In genomic region chr3:92470111-92470510, GRCm38 (mm10) we compare ENCODE assay signal across 43 mouse cellular contexts. TPM values are rescaled to one million over a fixed set of nuclear protein-coding genes. Genes with fewer than 3 reads are reported as not detected.
"Had no signal": no experiment of that assay in that cellular context is flagged by ENCODE, and none has a peak within 500 bp of the region (broad histone marks: within the 10 kb centered on the region; RNA-seq: fewer than 3 reads in every experiment).

No protein-coding gene starts in this region.

- ATAC-seq: hindbrain, embryonic 16.5 days; hindbrain, postnatal 0 days; inflammation-experienced regulatory T-cells, adult 6 months; intestine, embryonic 15.5 days; intestine, embryonic 16.5 days; intestine, postnatal 0 days had no signal

- H3K27ac ChIP-seq: heart, embryonic 10.5 days; heart, embryonic 13.5 days; heart, embryonic 15.5 days; hindbrain, embryonic 10.5 days; hindbrain, embryonic 12.5 days; hindbrain, embryonic 13.5 days; hindbrain, embryonic 14.5 days; hindbrain, embryonic 15.5 days; hindbrain, postnatal 0 days; intestine, embryonic 15.5 days; kidney, embryonic 15.5 days; kidney, postnatal 0 days; layer of hippocampus, adult 2 months had no signal

- H3K4me3 ChIP-seq: heart, embryonic 10.5 days; heart, embryonic 12.5 days; heart, embryonic 13.5 days; heart, embryonic 15.5 days; hindbrain, embryonic 10.5 days; hindbrain, embryonic 12.5 days; hindbrain, embryonic 13.5 days; hindbrain, embryonic 15.5 days; intestine, embryonic 15.5 days; kidney, embryonic 15.5 days; layer of hippocampus, adult 2 months had no signal

- DNase-seq: heart, postnatal 10 days; heart, postnatal 14 days; heart, postnatal 36 days; heart, postnatal 4 days; kidney, adult 11 months; kidney, adult 18-20 months; kidney, adult 2 months; kidney, adult 8-10 months; kidney, adult 9 months; kidney, postnatal 10 days; kidney, postnatal 14 days; kidney, postnatal 25 days; kidney, postnatal 36 days; kidney, postnatal 4 days; layer of hippocampus, adult 9-11 months; layer of hippocampus, postnatal 36 days had no signal

- H3K4me1 ChIP-seq: heart, embryonic 10.5 days; heart, embryonic 12.5 days; heart, embryonic 13.5 days; heart, embryonic 15.5 days; hindbrain, embryonic 10.5 days; hindbrain, embryonic 12.5 days; hindbrain, embryonic 13.5 days; hindbrain, embryonic 15.5 days; intestine, embryonic 15.5 days; kidney, embryonic 15.5 days had no signal

- H3K27me3 ChIP-seq: heart, embryonic 12.5 days; heart, embryonic 13.5 days; heart, embryonic 15.5 days; hindbrain, embryonic 12.5 days; hindbrain, embryonic 13.5 days; hindbrain, embryonic 15.5 days; intestine, embryonic 15.5 days; kidney, embryonic 15.5 days had no signal

- H3K9me3 ChIP-seq: heart, embryonic 10.5 days; heart, embryonic 12.5 days; heart, embryonic 13.5 days; heart, embryonic 15.5 days; hindbrain, embryonic 10.5 days; hindbrain, embryonic 12.5 days; hindbrain, embryonic 13.5 days; hindbrain, embryonic 15.5 days; intestine, embryonic 15.5 days; kidney, embryonic 15.5 days had no signal

- H3K4me2 ChIP-seq: heart, embryonic 11.5 days; heart, embryonic 12.5 days; heart, embryonic 13.5 days; heart, embryonic 15.5 days; hindbrain, embryonic 12.5 days; hindbrain, embryonic 13.5 days; hindbrain, embryonic 14.5 days; hindbrain, embryonic 15.5 days; intestine, embryonic 15.5 days; kidney, embryonic 15.5 days had no signal

- H3K9ac ChIP-seq: heart, embryonic 12.5 days; heart, embryonic 13.5 days; heart, embryonic 15.5 days; hindbrain, embryonic 12.5 days; hindbrain, embryonic 13.5 days; hindbrain, embryonic 14.5 days; hindbrain, embryonic 15.5 days; intestine, embryonic 15.5 days; kidney, embryonic 15.5 days had no signal

- H3K36me3 ChIP-seq: heart, embryonic 10.5 days; heart, embryonic 12.5 days; heart, embryonic 13.5 days; heart, embryonic 15.5 days; hindbrain, embryonic 10.5 days; hindbrain, embryonic 12.5 days; hindbrain, embryonic 13.5 days; hindbrain, embryonic 15.5 days; intestine, embryonic 15.5 days; kidney, embryonic 15.5 days had no signal

RNA-seq across cellular contexts. Expression of gene Sprr3, which starts 11.6 kb away (rescaled TPM):
- polyA plus RNA-seq: heart, embryonic 10.5 days; heart, embryonic 11.5 days; heart, embryonic 12.5 days; heart, embryonic 13.5 days; heart, embryonic 14.5 days; heart, embryonic 15.5 days; heart, embryonic 16.5 days; heart, postnatal 0 days; hindbrain, embryonic 10.5 days; hindbrain, embryonic 11.5 days; hindbrain, embryonic 12.5 days; hindbrain, embryonic 13.5 days; hindbrain, embryonic 14.5 days; hindbrain, embryonic 15.5 days; hindbrain, embryonic 16.5 days; hindbrain, postnatal 0 days; inflammation-experienced regulatory T-cells, adult 6 months; intestine, embryonic 14.5 days; intestine, embryonic 15.5 days; intestine, embryonic 16.5 days; intestine, postnatal 0 days; kidney, adult 2 months; kidney, embryonic 14.5 days; kidney, embryonic 15.5 days; kidney, embryonic 16.5 days; kidney, postnatal 0 days had no signal

RNA-seq across cellular contexts. Expression of gene Sprr1a, which starts 15.6 kb away (rescaled TPM):
- polyA plus RNA-seq: heart, embryonic 10.5 days; heart, embryonic 14.5 days; hindbrain, embryonic 10.5 days; hindbrain, embryonic 11.5 days; hindbrain, embryonic 12.5 days; hindbrain, embryonic 13.5 days; hindbrain, embryonic 14.5 days; hindbrain, embryonic 15.5 days; inflammation-experienced regulatory T-cells, adult 6 months had no signal

RNA-seq across cellular contexts. Expression of gene Sprr4, which starts 30.2 kb away (rescaled TPM):
- polyA plus RNA-seq: heart, embryonic 10.5 days; heart, embryonic 11.5 days; heart, embryonic 12.5 days; heart, embryonic 13.5 days; heart, embryonic 14.5 days; heart, embryonic 15.5 days; heart, embryonic 16.5 days; heart, postnatal 0 days; hindbrain, embryonic 10.5 days; hindbrain, embryonic 11.5 days; hindbrain, embryonic 12.5 days; hindbrain, embryonic 13.5 days; hindbrain, embryonic 14.5 days; hindbrain, embryonic 15.5 days; hindbrain, embryonic 16.5 days; hindbrain, postnatal 0 days; inflammation-experienced regulatory T-cells, adult 6 months; intestine, embryonic 14.5 days; intestine, embryonic 15.5 days; intestine, embryonic 16.5 days; intestine, postnatal 0 days; kidney, adult 2 months; kidney, embryonic 14.5 days; kidney, embryonic 15.5 days; kidney, embryonic 16.5 days; kidney, postnatal 0 days; large intestine, adult 2 months had no signal

RNA-seq across cellular contexts. Expression of gene Sprr1b, which starts 31.5 kb away (rescaled TPM):
- polyA plus RNA-seq: heart, embryonic 10.5 days; heart, embryonic 11.5 days; heart, embryonic 12.5 days; heart, embryonic 13.5 days; heart, embryonic 14.5 days; heart, embryonic 15.5 days; heart, embryonic 16.5 days; heart, postnatal 0 days; hindbrain, embryonic 10.5 days; hindbrain, embryonic 11.5 days; hindbrain, embryonic 12.5 days; hindbrain, embryonic 13.5 days; hindbrain, embryonic 14.5 days; hindbrain, embryonic 15.5 days; hindbrain, embryonic 16.5 days; inflammation-experienced regulatory T-cells, adult 6 months; intestine, embryonic 14.5 days; intestine, postnatal 0 days; kidney, adult 2 months; kidney, embryonic 14.5 days; kidney, embryonic 16.5 days; kidney, postnatal 0 days; large intestine, adult 2 months had no signal

RNA-seq across cellular contexts. Expression of gene Sprr2k, which starts 37.7 kb away (rescaled TPM):
- polyA plus RNA-seq: heart, embryonic 10.5 days; heart, embryonic 11.5 days; heart, embryonic 12.5 days; heart, embryonic 13.5 days; heart, embryonic 14.5 days; heart, embryonic 15.5 days; heart, embryonic 16.5 days; heart, postnatal 0 days; hindbrain, embryonic 10.5 days; hindbrain, embryonic 11.5 days; hindbrain, embryonic 12.5 days; hindbrain, embryonic 13.5 days; hindbrain, embryonic 14.5 days; hindbrain, embryonic 15.5 days; hindbrain, embryonic 16.5 days; hindbrain, postnatal 0 days; inflammation-experienced regulatory T-cells, adult 6 months; intestine, embryonic 15.5 days; intestine, embryonic 16.5 days; intestine, postnatal 0 days; kidney, adult 2 months; kidney, embryonic 14.5 days; kidney, embryonic 15.5 days; kidney, embryonic 16.5 days; kidney, postnatal 0 days; large intestine, adult 2 months had no signal
